Mouse (Mus musculus): ENCODE data around the gene Dnm3.
A peak's percentile ranks its signal among the peaks of the same experiment; 100 is the strongest.

Dnm3 gene

DNA sequence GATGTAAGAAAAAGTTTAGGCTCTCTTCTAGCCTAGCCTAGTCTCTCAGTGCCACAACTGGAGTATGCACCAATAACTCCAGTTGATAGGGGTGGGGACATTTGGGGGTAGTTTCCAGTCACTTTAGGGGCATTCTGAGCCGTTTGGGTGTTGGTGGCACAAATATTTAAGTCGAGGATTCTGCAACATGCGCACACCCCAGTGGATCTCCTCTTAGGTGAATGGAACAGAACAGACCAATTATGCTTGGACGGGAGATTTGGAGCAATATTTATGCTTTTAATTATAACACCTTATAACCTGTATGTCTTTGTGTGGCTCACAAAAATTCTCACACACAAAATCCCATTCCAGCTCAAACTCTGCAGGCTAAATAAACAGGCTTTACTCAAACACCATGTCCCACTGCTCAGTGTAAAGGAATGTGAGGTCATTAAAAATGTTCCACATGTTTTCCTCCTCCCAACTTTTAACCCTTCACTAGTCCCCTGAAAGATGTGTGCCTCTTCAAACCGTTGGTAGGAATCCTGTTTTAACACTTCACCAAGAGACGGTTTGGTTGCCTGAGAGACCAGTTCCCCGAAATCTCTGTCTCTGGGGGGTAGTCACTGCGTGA lies 462.5 kb downstream of the Dnm3 start:
- DNase-seq, result no peak

DNA sequence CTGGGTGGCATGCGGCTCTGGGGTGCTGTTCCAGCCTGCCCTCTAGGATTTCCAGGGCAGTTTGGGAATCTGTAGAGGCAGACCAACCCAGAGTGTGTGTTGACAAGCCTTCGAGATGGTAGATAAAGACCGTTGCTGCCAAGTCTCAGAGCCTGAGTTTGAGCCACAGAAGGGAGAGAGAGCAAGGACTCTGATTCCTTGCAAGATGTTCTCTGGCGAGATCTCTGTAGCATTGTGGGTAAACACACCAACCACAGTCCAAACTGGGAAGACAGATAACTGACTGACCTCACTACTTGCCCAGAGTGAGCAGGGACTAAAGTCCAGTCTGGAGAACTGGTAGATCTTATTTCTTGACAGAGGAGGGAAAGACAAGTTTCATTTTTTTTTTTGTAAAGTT lies 464.3 kb downstream of the Dnm3 start:
- DNase-seq, result no peak

- DNase-seq, result no peak
Observed at GRCm38 (mm10) chr1:162011523-162012245, 466.1 kb downstream of the Dnm3 start.

- no peak for DNase-seq
Observed at GRCm38 (mm10) chr1:162009086-162009485, 468.7 kb downstream of the Dnm3 start.

DNA sequence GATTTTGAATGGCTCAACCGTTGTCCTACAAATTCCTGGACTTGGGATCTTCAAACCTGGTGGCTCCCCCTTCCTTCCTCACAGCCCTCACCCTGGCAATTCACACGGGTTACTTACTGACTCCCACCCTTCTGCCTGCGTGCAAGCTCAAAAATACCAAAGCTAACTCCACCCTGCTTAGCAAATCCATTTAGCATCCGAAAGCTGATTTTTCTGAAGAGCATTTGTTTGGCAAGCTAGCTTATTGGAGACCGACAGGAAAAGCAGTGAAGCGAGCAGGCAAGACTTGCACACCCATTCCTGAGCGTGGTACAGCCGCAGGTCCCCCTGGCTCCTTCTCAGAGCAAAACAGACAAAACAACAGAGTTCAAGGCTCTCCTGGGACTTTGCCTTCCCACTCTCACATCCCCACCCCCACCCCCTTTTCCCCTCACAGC lies 469.2 kb downstream of the Dnm3 start:
- no peak for DNase-seq

DNA sequence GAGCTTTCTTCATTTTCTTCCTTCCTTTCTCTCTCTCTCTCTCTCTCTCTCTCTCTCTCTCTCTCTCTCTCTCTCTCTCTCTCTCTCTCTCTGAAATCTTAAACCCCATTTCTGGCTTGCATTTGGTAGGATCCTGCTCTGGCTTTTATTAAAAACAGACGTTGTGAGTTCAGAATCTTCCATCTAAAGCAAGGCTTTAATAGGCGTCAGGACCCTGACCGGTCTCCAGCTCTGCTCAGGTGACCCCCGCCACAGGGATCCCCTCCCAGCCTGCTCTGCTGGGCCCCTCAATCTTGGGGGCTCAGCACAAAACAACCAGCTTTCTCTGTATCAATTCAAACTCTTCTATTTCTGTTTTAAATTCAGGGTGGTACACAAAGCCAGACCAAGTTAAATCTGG lies 469.6 kb downstream of the Dnm3 start:
- DNase-seq, result no peak

DNA sequence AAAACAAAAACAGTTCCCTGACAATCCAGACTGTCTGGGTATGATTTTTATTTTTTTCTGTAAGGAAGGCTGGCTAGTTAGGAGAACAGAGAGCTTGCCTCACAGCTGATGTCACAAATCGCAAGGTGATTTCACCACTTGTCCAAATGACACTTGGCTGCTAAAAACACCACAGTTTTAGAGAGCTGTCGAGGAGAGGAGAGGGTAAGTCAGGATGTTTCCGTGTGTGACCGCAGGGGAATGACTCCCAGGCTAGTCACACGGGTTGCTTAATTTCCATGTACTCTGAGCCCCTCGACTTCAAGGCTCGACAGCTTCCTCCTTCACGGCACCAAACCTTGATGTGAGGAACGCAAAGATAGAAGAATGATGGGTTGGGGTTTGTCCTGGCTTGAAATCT lies 471.7 kb downstream of the Dnm3 start:
- no peak for DNase-seq

DNA sequence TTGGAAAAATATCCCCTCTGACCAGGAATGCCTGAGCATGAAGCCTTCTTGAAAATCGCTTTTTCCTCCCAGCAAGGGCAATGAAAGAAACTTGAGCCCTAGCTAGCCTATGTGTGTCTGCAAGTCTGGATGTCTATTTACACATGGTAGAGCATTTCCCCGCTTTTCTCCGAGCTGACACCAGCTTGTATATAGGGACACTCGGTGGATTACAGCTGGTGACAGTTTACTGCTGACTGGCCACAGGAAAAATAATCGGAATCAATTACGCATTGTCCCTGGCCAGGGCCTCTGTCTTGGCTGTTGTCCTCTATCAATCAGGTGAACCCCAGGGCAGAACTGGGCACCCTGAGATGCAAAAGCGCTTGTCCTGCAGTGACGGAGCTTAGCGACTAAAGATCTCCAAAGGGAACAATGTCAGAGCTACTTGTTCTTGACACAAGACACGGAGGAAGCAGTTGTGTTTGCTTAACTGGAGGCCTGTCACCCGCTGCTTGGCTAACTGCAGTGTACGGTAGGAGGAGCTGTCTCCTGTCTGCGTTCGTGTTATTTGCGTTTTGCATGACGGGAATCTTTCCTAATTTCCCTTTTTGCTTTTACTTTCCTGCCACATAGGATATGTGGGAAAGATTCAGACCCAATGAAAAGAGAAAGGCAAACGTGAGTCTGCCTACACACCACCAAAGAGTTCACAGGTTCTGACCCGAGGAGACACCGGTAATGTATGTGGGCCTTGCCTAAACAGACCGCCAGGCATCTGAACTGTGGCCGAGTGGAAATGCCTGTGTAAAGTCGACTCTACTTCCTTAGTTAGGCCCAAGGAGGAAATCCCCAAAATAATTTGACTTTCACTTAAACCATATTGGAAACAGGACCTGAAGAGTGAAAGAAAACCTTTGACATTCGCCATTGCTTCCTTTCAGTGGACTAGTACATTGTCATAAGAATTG lies 472.7 kb downstream of the Dnm3 start:
- DNase-seq, result no peak

- DNase-seq, result no peak
Observed at GRCm38 (mm10) chr1:162004518-162004780, 473.4 kb downstream of the Dnm3 start.

DNA sequence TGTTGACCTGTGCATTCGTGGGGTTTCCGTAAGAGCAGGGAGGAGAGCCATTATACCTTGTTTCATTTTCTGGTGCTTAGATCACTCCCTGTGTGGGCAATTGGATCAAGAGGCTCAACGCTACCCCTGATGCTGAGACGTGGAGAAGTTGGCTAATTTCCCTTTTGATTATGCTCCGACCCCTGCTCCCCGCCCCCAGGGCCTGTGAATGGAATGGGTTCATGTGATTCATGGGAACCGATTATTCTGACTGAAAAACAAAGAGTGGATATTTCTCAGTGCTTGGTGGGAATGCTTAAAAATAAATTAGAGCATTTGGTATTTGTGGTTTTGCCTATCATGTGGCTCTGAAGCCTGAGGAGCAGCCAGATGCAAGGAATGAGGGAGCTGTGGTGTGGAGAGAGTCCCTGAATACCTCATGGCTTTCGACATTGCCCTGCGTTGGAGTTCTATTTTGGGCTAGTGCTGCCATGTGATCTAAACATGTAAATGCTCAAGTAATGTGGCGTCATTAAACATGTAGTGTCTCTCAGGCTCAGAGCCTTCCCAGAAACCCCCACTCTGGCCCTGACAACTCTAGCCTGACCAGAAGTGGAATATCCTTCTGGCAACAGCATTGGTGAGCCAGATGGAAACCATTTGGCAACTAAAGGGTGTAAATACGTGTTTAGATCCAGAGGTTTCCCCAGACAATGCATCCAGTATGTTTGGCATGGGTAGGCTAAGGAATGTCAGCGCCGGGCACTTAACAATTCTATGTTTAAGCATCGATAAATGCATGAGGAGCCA lies 473.9 kb downstream of the Dnm3 start:
- no peak for DNase-seq

GRCm38 (mm10) chr1:162001328-162001727 lies 476.5 kb downstream of the Dnm3 start:
- DNase-seq, result peak; percentile 71

DNA sequence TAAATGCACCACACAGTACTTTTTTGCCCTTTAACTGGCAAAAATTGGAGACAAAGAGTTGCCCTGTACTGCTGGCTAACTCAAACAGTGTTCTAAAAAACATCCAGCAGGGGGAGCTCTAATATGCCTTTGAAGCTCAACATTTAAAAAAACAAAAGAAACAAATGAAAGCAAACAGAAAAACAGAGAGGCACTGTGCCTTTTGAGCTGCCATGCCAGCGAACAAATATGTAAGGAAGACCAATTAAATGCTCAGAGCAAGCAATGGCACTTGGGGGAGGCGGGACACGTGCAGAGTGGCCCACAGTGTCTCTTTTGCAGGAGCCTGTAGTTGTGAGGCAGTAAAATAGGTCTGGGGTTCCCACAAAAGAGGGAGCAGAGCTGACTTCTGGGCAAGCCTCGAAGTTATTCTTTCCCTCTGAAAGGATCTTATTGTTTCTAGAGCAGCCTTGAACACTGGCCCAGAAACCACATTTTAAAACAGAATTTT lies 477.9 kb downstream of the Dnm3 start:
- peak; percentile 58 for DNase-seq

GRCm38 (mm10) chr1:161999338-161999737 lies 478.5 kb downstream of the Dnm3 start:
- DNase-seq, result no peak

- DNase-seq, result no peak
Observed at GRCm38 (mm10) chr1:161998781-161999180, 479.1 kb downstream of the Dnm3 start.

GRCm38 (mm10) chr1:161992389-161992788 lies 485.4 kb downstream of the Dnm3 start:
- no peak for DNase-seq

DNA sequence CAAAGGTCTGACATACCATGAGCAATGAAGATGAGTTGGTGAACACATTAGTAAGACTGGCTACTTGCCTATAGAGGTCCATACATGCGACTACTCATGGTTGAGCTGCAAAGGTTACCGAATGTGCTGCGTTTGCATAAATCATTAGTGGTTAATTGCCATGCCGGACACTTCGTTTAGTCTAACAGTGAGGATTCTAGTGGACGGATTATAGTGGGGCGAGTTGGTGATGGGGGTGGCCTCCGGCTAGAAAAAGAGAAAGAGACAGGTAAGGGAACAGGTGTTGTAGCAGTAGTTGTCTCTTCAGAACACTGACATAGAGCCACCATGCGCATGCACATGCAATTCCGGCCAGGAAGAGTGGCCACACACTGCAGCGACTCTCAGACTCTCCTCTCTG lies 486.0 kb downstream of the Dnm3 start:
- DNase-seq, result no peak

GRCm38 (mm10) chr1:161990684-161991578 lies 486.9 kb downstream of the Dnm3 start:
- DNase-seq, result no peak

DNA sequence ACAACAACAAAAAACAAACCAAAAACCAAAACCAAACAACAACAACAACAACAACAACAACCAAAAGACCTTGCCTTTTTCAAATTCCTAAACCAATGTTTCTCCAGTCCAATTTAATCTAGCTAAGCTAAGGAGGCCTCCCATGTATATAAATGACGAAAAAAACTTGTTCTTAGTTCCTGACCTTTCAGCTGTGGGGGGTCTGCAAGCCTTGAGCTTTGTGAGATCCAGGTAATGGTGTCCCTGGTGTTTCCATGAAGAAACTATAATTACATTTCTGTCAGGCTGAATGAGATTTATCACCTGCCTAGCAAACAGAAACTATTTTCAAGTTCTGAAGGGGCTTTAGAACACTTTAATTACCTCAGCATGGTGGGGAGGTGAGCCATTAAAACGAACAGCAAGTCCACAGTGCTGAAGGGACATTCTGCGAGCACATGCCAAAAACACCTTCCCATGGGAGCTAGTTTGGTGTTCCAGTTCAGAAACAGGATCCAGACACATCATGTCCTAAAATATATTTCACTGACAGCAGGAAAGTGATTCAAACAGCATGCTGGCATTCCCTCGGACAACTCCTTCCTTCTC lies 493.8 kb downstream of the Dnm3 start:
- DNase-seq, result no peak

GRCm38 (mm10) chr1:161983451-161983850 lies 494.4 kb downstream of the Dnm3 start:
- no peak for DNase-seq

GRCm38 (mm10) chr1:161980626-161981298 lies 497.1 kb downstream of the Dnm3 start:
- no peak for DNase-seq

DNA sequence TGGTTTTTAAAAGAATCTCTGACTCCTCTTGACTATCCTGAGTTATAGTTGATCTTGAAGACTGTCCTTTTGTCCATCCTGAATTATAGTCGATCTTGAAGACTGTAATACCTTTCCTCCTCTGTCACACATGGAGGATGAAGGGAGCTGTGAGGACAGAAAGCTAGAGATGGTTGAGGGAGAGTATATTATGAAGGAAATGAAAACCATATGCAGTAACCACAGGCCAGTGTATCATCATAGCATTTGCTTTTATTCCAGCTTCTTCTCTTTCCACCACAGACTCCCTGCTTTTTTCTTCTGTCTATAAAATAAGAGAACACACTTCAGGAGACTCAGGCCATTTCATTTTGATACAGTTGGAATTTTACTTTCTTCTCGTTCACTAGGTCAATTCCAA lies 497.8 kb downstream of the Dnm3 start:
- no peak for DNase-seq
